Mouse (Mus musculus) cortical plate, adult 2 months (tissue): ENCODE results near the gene Polr2b.
A peak's percentile ranks its signal among the peaks of the same experiment; 100 is the strongest.

ENCODE experiments used
- CTCF ChIP-seq: fragments of 200-500 bp; IDR thresholded peaks from 2 replicates; pipeline ENCODE4 v1.5.1; 2011; ENCODE audit warnings: mild to moderate bottlenecking, control low read depth, low read length; ENCODE audit not compliant: insufficient read depth; ENCODE audit errors: extremely low read depth
- POLR2A ChIP-seq: fragments of 200-500 bp; IDR thresholded peaks from 2 replicates; pipeline ENCODE4 v1.6.1; 2011; ENCODE audit warnings: mild to moderate bottlenecking, low read length, control low read depth; ENCODE audit not compliant: insufficient read depth; ENCODE audit errors: extremely low read depth

DNA sequence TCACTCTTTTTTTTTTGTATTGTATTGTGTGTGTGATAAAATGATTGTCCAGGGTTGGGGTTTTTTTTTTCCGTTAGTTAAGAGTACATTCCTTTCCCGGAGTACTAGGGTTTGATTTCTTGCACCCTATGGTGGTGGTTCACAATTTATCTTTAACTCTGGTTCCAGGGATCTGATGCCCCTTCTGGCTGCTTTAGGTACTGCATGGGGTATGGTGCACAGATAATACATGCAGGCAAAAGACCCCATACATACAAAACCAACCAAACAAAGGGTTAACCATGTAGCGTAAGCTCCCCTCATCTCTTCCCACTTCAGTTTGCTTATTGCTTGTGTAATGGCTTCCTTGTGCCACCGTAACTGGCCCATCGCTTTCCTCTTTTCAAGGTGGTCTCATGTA is 34.0 kb upstream of the Polr2b start:
- no peak for TF ChIP-seq POLR2A
- peak; percentile 27; the same call in 1 of the 2 replicates for TF ChIP-seq CTCF
